Mouse (Mus musculus) embryonic fibroblast, embryonic 13.5 days (primary cell): ENCODE data around the gene Zfp296.

Experiments
- CTCF ChIP-seq: IDR thresholded peaks from 2 replicates; pipeline ENCODE4 v1.5.1; 2011; ENCODE audit warnings: mild to moderate bottlenecking, control low read depth, low read length, moderate library complexity, borderline replicate concordance; ENCODE audit not compliant: insufficient read depth
- POLR2A ChIP-seq: IDR thresholded peaks from 2 replicates; pipeline ENCODE4 v1.6.1; 2011; ENCODE audit warnings: low read depth, mild to moderate bottlenecking, control low read depth, low read length, moderate library complexity

DNA sequence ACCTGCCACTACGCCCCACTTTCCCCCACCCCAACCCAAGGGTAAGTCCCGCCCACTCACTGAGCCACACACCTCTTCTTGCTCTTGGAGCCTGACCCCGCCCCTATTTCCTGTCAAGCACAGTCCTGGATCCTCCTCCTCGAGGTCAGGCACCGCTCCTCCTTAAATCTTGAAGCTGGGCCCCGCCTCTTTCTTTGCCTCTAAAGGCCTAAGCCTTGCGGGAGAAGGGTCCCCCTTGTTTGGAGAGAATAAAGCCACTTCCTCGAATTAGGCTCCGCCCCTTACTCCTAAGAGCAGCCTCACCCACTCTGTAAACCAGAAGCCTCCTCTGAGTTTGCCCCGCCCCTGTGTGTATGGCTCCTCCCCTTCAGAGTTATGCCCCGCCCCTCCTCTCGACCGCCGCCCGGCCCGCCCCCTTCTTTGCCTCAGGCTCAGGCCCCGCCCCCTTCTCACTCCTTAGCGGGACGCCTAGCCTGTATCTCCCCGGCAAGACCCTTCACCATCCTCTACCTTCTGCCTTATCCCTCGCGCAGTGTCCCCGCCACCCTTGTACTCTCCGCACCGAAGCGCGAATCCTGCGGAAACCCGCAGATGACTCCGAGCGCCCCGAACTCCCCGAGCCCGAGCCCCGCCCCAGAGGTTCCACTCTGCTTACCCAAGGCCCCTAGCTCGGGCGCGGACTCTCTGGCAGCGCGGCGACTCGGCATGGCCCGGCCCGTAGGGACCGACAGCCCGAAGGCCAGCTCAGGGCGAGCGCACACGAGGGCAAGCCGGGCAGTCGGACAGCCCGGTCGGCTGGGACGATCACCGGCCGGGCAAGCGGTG, 51.7 kb downstream of the Zfp296 start:
- no peak for TF ChIP-seq CTCF
- TF ChIP-seq POLR2A: peak; percentile 53
